Mouse (Mus musculus) kidney, embryonic 15.5 days (tissue): ENCODE results near the gene Cpeb4. TPM values are rescaled to one million over a fixed set of nuclear protein-coding genes. Genes with fewer than 3 reads are reported as not detected.
"Not testable (repeated sequence)": the region's sequence is repeated elsewhere in the genome, so short reads cannot be mapped to it uniquely, and the experiment has no call there.

Experiments used
- ATAC-seq: fragments of 200-750 bp; cut with Nextera tagmentation; replicated peaks from 2 replicates; pipeline ENCODE4 v1.8.0; 2017; ENCODE audit warnings: moderate TSS enrichment; ENCODE audit not compliant: low FRiP score
- H3K27ac ChIP-seq: fragments of 300-500 bp; sonication (generic); 2 replicates; pipeline ENCODE4 v1.5.1; 2015; ENCODE audit warnings: mild to moderate bottlenecking, inconsistent platforms
- H3K27me3 ChIP-seq: fragments of 300-500 bp; sonication (generic); 2 replicates; pipeline ENCODE4 v1.6.1; 2015; ENCODE audit warnings: inconsistent platforms
- H3K36me3 ChIP-seq: fragments of 300-500 bp; sonication (generic); 2 replicates; pipeline ENCODE4 v1.6.1; 2015; ENCODE audit warnings: inconsistent platforms
- H3K4me1 ChIP-seq: fragments of 300-500 bp; sonication (generic); 2 replicates; pipeline ENCODE4 v1.6.1; 2015; ENCODE audit warnings: inconsistent platforms
- H3K4me2 ChIP-seq: fragments of 300-500 bp; sonication (generic); 2 replicates; pipeline ENCODE4 v1.6.1; 2015; ENCODE audit warnings: moderate library complexity, mild to moderate bottlenecking, inconsistent platforms
- H3K4me3 ChIP-seq: fragments of 300-500 bp; sonication (generic); replicated peaks from 2 replicates; pipeline ENCODE4 v1.5.1; 2015; ENCODE audit warnings: mild to moderate bottlenecking, inconsistent platforms
- H3K9ac ChIP-seq: fragments of 300-500 bp; sonication (generic); 2 replicates; pipeline ENCODE4 v1.6.1; 2015; ENCODE audit warnings: mild to moderate bottlenecking, inconsistent platforms
- H3K9me3 ChIP-seq: fragments of 300-500 bp; sonication (generic); replicated peaks from 2 replicates; pipeline ENCODE4 v1.6.1; 2016; ENCODE audit warnings: inconsistent platforms
- WGBS: fragments of 180-500 bp; shearing (Covaris S2); methylation state at CpG from one replicate; pipeline ENCODE4 v1.1.7; 2015; ENCODE audit warnings: mixed read lengths; 5-methylcytosine and 5-hydroxymethylcytosine counted together
- polyA plus RNA-seq: library from polyadenylated mRNA; unstranded; fragments of >200 nt; fragmentation: Nextera tagmentation; extraction: Ambion mirVana; gene quantifications from 2 replicates; pipeline ENCODE4 v1.2.1, GENCODE M21; 2015

The Cpeb4 gene
- polyA plus RNA-seq, 1 experiment from 2014 or later, result 3.9 TPM

DNA sequence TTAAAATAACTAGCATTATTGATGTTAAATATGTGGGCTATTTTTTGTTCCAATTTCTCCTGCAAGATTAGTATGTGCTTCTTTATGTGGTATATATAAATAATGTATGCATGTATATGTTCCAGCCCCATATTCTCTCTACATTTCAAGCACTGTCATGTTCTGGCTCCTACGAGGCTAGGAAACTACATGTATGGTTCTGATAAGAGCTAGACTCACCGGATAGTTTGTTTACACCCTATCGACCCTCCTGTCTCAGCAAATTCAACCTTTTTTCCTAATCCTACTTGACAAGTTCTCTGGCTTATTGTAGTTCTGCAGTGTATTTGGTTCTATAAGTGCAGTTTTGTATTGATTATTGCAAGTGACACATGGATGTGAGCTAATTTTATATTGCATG lies 36.7 kb upstream of the Cpeb4 start:
- Histone ChIP-seq H3K4me1 (peaks cover 26% of the 10 kb centered on the region), H3K9ac (no peak overlapping the region), H3K36me3 (no peaks in the 10 kb centered on the region), H3K4me2 (no peak overlapping the region), H3K4me3 (no peak overlapping the region), H3K27me3 (no peaks in the 10 kb centered on the region), H3K9me3 (no peaks in the 10 kb centered on the region), H3K27ac (no peak overlapping the region)
- WGBS, result 79% methylated on average over 3 of the region's 3 CpGs
- no peak; the same call in 1 of the 2 replicates for ATAC-seq

DNA sequence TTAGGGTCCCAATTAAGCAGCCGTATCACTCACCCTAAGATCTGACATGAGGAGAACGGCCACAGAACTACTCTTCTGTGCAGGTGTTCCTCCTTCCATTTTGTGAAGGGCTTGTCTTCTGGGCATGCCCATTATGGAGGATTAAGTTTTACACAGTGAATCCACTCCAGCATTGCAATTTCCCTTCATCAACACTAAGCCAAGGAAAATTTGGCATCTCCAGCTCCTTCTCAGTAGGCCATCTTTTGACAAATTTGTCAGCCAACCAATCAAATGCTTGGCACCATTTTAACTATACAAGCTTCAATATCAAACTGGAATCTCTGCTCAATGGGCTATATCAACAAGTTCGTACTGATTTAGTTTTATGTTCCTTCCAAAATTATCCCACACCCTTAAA lies 34.8 kb upstream of the Cpeb4 start:
- H3K9ac ChIP-seq, result no peak overlapping the region
- 92% methylated on average over 3 of the region's 3 CpGs for WGBS
- H3K27me3 ChIP-seq, result no peaks in the 10 kb centered on the region
- H3K4me2 ChIP-seq, result no peak overlapping the region
- H3K4me1 ChIP-seq, result peaks cover 15% of the 10 kb centered on the region
- H3K36me3 ChIP-seq, result no peaks in the 10 kb centered on the region
- H3K27ac ChIP-seq, result no peak overlapping the region
- no peaks in the 10 kb centered on the region for H3K9me3 ChIP-seq
- no peak for ATAC-seq
- H3K4me3 ChIP-seq, result no peak overlapping the region

DNA sequence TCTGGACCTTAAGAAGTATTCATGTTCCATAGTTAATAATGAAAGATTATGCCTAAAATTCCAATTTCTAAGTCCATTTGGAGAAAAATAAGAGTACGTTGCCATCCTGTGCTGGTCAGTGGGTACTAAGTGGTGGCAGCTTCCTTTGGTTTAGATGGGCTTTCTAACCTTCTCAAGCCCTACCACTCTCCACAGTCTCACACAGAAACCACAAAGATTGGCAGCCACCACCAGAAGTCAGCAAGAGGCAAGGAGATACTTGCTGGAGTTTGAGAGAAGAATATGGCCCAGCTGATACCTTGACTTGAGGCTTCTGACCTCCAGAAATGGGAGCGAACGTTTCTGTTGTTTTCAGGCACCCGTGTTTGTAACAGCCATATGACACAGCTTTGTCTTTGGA lies 34.3 kb upstream of the Cpeb4 start:
- no peak overlapping the region for H3K27ac ChIP-seq
- no peak for ATAC-seq
- no peaks in the 10 kb centered on the region for H3K9me3 ChIP-seq
- H3K9ac ChIP-seq, result no peak overlapping the region
- 90% methylated on average over 4 of the region's 4 CpGs for WGBS
- no peak overlapping the region for H3K4me3 ChIP-seq
- H3K4me2 ChIP-seq, result no peak overlapping the region
- no peaks in the 10 kb centered on the region for H3K27me3 ChIP-seq
- H3K4me1 ChIP-seq, result peaks cover 15% of the 10 kb centered on the region
- no peaks in the 10 kb centered on the region for H3K36me3 ChIP-seq

DNA sequence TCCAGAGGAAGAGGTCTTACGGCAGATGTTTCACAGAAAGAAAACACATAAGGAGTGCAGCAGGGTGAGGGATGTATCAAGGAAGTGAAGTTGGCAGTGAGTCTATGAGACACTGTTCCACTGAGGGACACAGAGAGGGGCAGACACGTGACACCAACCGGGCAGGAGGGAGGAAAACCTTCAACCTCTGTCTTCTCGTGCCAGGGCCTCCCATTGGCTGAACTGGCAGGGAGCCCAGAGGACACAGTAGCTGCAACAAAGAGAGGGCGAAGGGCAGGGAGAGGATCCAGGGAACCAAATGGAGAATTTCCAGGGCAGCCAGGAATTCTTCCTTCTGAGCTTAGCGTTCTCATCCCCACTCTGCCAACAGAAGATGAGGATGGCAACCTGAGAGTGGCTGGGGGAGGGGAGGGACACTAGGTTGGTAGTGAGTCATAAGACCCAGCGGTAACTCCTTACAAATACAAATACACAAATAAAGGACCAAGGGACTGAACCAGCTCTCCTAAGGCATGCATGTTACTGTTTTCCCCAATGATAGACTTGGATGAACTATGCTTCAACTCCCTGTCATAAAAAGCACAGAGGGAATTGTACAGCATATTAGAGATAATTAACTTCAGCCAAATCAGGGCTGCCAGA lies 33.4 kb upstream of the Cpeb4 start:
- H3K4me3 ChIP-seq, result no peak overlapping the region
- H3K27ac ChIP-seq, result peak overlapping the region; percentile 54; the same call in 1 of the 2 replicates
- H3K4me2 ChIP-seq, result no peak overlapping the region
- H3K36me3 ChIP-seq, result no peaks in the 10 kb centered on the region
- no peaks in the 10 kb centered on the region for H3K9me3 ChIP-seq
- H3K4me1 ChIP-seq, result peaks cover 15% of the 10 kb centered on the region
- WGBS, result 33% methylated on average over 7 of the region's 7 CpGs
- no peak overlapping the region for H3K9ac ChIP-seq
- peak; percentile 88 for ATAC-seq
- H3K27me3 ChIP-seq, result no peaks in the 10 kb centered on the region

DNA sequence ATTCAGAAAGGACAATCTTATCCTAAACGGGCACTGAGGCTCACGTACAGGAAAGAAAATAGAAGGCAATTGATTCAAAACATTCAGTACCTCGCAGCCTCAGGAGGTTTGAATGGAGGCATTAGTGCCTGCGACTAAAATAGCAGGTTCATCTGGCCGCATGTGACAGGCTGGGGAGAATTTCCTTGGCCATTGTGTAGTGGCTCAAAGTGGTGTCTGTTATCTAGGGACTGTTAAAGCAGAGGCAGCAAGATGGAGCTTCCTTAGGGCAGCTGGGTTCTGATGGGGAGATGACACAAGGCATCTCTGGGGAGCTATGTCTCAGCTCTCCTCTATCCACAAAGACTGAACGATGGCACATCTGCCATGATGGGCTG lies 32.9 kb upstream of the Cpeb4 start:
- no peak overlapping the region for H3K9ac ChIP-seq
- H3K9me3 ChIP-seq, result no peaks in the 10 kb centered on the region
- no peak overlapping the region for H3K4me2 ChIP-seq
- no peak overlapping the region for H3K4me3 ChIP-seq
- 65% methylated on average over 6 of the region's 6 CpGs for WGBS
- no peaks in the 10 kb centered on the region for H3K27me3 ChIP-seq
- peaks cover 15% of the 10 kb centered on the region for H3K4me1 ChIP-seq
- H3K27ac ChIP-seq, result no peak overlapping the region
- no peaks in the 10 kb centered on the region for H3K36me3 ChIP-seq
- no peak for ATAC-seq

DNA sequence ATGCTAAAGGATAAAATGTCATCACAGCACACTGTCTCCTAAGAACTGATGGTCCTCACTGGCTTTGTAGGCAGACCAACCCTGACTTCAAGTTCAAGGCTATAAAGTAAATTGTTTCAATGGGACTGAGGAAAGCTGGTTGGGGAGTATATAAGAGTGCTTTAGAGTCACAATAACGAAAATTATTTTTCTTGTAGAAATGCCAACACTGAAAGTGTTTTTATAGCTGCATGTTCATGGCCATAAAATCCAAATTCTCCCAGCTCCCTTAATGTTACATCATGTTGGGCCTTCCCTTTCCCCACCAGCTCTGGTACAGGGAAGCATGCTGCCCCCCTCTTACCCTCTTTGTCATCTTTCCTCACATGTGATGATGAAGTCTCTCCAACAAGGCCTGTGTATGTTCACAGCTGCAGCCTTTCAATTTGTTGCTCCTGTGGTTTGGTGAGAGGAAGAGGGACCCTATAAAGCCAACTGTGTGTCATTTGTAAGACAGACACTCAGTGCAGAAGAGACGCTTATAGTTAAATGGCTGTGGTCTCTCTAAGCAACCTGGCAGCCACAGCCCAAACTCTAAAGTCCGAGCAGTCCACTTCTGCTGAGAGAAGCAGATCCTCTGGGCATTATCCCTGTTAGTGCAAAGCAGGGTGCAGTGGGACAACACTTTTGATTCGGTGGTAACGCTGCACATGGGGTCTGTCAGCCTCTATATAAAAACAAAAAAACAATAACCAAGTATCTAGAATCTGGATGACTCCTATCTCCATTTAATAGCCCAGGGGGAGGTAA lies 29.6 kb upstream of the Cpeb4 start:
- Histone ChIP-seq H3K4me3 (no peak overlapping the region), H3K9me3 (no peaks in the 10 kb centered on the region), H3K4me2 (no peak overlapping the region), H3K4me1 (peaks cover 15% of the 10 kb centered on the region), H3K36me3 (no peaks in the 10 kb centered on the region), H3K27ac (no peak overlapping the region), H3K27me3 (no peaks in the 10 kb centered on the region), H3K9ac (no peak overlapping the region)
- 72% methylated on average over 5 of the region's 5 CpGs for WGBS
- no peak for ATAC-seq

DNA sequence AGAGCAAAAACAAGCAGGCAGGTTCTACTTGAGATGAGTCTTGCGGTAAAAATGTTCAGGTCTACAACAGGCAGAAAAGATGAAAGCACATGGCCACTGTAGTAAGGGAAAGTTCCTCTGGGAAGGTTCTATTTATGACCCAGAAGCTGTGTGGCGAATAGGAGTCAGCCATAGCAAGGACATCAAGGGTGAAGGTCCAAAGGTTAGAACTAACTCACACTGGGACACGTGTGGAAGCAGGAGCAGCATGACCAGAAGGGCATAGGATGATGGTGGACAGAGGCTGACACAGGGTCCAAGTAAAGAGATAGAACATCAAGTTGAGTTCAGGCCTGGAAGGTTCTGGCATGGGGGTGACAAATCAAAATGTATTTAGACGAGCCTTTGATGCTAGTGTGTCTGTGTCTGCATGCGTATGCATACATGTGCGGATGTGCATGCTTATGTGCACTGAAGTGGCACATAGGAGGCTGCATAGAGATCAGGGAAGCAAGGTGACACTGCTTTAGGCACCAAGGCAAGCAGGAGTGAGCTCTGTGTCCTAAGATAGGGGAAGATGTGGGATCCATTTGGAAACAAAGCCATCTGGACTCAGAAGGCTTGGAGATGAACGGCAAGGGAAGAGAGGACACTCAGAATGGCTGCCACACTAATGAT lies 28.7 kb upstream of the Cpeb4 start:
- H3K36me3 ChIP-seq, result no peaks in the 10 kb centered on the region
- no peak overlapping the region for H3K9ac ChIP-seq
- no peak overlapping the region for H3K4me3 ChIP-seq
- WGBS, result 77% methylated on average over 7 of the region's 7 CpGs
- no peaks in the 10 kb centered on the region for H3K9me3 ChIP-seq
- H3K4me2 ChIP-seq, result no peak overlapping the region
- no peak overlapping the region for H3K27ac ChIP-seq
- no peaks in the 10 kb centered on the region for H3K27me3 ChIP-seq
- H3K4me1 ChIP-seq, result peaks cover 14% of the 10 kb centered on the region
- no peak for ATAC-seq

DNA sequence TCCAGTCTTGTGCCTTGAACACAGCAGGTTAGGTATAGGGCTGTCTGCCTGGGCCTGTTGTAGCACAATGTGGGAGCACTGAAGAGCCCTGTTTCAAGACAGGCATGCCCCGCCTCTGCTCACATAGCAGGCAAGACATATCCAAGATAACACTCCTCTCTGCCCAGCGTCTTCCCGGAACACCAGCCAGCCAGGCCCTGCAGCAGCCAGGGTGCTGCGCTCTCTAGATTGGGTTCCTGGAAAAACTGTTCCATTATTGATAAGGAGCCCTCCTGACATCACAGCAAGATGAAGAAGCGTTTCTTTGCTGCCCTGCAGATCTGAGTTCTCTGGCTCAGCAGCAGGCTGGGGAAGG lies 28.2 kb upstream of the Cpeb4 start:
- H3K4me3 ChIP-seq, result no peak overlapping the region
- H3K9ac ChIP-seq, result no peak overlapping the region
- no peak overlapping the region for H3K27ac ChIP-seq
- H3K36me3 ChIP-seq, result no peaks in the 10 kb centered on the region
- no peak overlapping the region for H3K4me2 ChIP-seq
- WGBS, result 83% methylated on average over 5 of the region's 5 CpGs
- no peaks in the 10 kb centered on the region for H3K9me3 ChIP-seq
- H3K4me1 ChIP-seq, result peaks cover 9% of the 10 kb centered on the region; the same call in 1 of the 2 replicates
- ATAC-seq, result peak; percentile 76
- no peaks in the 10 kb centered on the region for H3K27me3 ChIP-seq

DNA sequence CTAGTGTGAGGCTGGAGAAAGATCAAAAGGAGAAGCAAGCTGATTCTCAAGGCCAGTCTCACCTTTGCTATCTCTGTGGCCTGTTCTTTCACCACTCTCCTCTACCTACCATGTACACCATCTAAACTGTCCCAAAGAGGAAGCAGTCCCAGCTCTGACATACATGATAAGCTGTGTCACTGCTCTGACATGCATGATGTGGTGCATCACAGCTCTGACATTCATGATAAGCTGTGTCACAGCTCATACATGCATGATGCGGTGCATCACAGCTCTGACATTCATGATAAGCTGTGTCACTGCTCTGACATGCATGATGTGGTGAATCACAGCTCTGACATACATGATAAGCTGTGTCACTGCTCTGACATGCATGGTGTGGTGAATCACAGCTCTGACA lies 26.9 kb upstream of the Cpeb4 start:
- not testable (repeated sequence) for H3K27ac ChIP-seq

DNA sequence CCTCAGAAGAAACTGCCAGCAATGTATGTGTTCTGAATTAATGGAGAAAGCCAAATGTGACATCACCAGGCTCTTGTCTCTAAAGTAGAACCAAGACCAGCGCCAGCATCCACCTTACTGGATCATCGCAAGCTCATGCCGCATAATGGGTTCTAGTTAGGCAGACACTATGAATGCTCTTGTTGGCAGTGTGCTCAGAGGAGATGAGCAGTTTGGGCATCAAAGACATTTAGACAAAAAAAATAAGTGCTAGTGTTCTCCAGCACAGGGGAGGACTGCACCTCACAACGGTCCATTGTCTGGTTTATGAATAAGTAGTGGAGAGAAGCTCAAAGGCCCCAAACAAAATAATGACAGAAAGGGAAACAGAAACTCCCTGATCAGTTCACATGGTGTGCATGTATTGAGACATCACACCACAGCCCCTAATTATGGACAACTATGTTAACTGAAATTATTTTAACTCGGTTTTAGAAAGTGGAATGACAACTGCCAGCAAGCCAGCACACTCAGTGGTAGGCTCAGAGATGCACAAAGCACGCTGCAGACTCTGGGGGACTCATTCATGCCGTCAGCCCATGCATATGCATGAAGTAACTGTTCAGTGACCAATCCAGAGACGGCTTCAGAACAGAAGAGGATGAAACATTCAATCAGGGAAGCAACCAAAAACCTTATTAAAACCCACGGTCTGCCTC lies 25.1 kb upstream of the Cpeb4 start:
- 72% methylated on average over 9 of the region's 9 CpGs for WGBS
- no peak for ATAC-seq
- no peaks in the 10 kb centered on the region for H3K36me3 ChIP-seq
- no peaks in the 10 kb centered on the region for H3K27me3 ChIP-seq
- H3K9ac ChIP-seq, result no peak overlapping the region
- H3K9me3 ChIP-seq, result no peaks in the 10 kb centered on the region
- H3K4me2 ChIP-seq, result no peak overlapping the region
- no peak overlapping the region for H3K4me3 ChIP-seq
- H3K27ac ChIP-seq, result no peak overlapping the region
- H3K4me1 ChIP-seq, result peaks cover under 1% of the 10 kb centered on the region; the same call in 1 of the 2 replicates

More for the DNA sequence above, 26.9 kb upstream of the Cpeb4 start:
- not testable (repeated sequence) for H3K4me3 ChIP-seq, H3K4me2 ChIP-seq, H3K27me3 ChIP-seq, H3K36me3 ChIP-seq, ATAC-seq, H3K9ac ChIP-seq, H3K4me1 ChIP-seq, H3K9me3 ChIP-seq
- WGBS, result 95% methylated on average over 1 of the region's 1 CpGs

DNA sequence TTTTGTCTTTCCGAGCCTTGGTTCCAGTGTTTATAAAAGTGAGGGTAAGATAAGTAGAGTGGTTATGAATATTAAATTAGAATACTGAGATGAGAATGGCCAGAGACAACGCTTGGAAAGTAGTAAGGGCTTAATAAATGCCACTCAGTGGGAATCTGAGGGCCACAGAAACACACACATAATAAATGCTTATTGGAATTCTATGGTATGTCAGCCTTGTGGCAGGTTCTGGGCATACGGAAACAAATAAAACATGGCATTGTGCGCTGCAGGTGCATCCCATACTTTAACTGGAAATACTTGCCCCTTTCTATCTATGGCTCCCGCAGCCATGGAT lies 24.6 kb upstream of the Cpeb4 start:
- Histone ChIP-seq H3K27ac (no peak overlapping the region), H3K4me2 (no peak overlapping the region), H3K36me3 (no peaks in the 10 kb centered on the region), H3K9ac (no peak overlapping the region), H3K27me3 (no peaks in the 10 kb centered on the region), H3K4me3 (no peak overlapping the region), H3K9me3 (no peaks in the 10 kb centered on the region), H3K4me1 (no peaks in the 10 kb centered on the region; the same call in 1 of the 2 replicates)
- ATAC-seq, result no peak
- 89% methylated on average over 5 of the region's 5 CpGs for WGBS

DNA sequence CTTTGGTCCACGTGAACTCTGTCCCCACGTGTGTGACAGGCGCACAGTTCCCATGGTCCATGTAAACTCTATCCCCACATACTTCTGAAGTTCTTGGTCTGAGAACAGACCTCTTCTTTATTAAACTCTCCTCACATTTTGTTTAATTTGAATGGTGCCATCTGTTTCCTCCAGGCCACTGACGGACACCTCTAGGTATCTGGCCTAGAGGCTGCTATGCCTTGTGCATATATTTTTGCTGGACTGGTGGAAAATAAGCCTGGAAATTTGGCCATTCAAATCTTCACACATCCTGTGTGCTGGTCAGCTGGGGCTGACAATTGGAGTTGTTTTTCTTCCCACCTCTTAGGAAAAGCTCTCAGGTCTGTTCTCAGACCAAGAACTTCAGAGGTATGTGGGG lies 23.3 kb upstream of the Cpeb4 start:
- Histone ChIP-seq H3K27ac (no peak overlapping the region), H3K36me3 (no peaks in the 10 kb centered on the region), H3K9me3 (no peaks in the 10 kb centered on the region), H3K27me3 (no peaks in the 10 kb centered on the region), H3K4me2 (no peak overlapping the region), H3K4me3 (no peak overlapping the region), H3K9ac (no peak overlapping the region), H3K4me1 (no peaks in the 10 kb centered on the region)
- 85% methylated on average over 4 of the region's 4 CpGs for WGBS
- ATAC-seq, result no peak
